Mouse (Mus musculus) right cerebral cortex, postnatal 14 days (tissue): ENCODE results near the gene Ltk.

Experiments used
- DNase-seq: peaks from one replicate; pipeline ENCODE4 v3.0.0; 2022

Gene Ltk

DNA sequence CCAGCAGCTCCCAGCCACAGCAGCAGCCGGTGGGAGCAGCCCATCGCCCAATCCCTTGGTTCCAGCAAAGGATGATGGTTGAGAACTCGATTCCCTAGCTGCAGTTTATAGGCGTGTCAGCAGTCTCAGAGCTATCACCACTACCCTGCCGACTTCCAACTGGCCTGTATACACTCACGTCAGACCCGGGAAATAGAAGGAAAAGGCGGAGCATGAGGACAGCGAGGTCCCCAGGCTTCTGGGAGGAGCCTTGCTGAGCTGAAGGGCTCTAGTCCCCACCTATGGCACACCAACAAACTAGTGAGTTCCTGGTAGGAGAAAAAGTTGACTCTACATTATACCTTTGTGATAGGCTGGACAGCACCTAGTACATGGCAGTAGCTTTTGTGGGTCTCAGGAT, at the start of gene Ltk:
TSS of gene Ltk (minus strand) at position 181 of the 400 bp plus-strand sequence.
- DNase-seq, result no peak

GRCm38 (mm10) chr2:119808881-119809280, 48.6 kb upstream of the Ltk start:
- DNase-seq, result no peak

- DNase-seq, result no peak
These were observed 48.2 kb upstream of the Ltk start for GRCm38 (mm10) chr2:119808438-119808837.

DNA sequence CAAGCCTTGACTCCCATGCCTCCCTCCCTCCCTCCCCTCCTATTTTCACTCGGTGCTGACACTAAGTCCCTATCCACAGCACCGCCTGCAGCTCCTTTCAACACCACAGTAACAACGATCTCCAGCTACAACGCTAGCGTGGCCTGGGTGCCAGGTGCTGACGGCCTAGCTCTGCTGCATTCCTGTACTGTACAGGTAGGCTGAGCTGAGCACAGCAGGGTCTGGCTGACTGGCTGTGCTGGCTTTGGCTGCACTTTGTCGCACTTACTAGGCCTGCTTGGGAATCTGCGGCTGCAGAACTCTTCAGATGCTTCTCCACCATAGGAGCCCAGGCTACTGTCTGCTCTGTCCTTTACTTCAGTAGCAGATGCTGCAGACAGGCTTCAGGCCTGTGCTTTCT, 45.3 kb upstream of the Ltk start:
- no peak for DNase-seq

- DNase-seq, result no peak
These were observed 44.5 kb upstream of the Ltk start for GRCm38 (mm10) chr2:119804776-119805175.

DNA sequence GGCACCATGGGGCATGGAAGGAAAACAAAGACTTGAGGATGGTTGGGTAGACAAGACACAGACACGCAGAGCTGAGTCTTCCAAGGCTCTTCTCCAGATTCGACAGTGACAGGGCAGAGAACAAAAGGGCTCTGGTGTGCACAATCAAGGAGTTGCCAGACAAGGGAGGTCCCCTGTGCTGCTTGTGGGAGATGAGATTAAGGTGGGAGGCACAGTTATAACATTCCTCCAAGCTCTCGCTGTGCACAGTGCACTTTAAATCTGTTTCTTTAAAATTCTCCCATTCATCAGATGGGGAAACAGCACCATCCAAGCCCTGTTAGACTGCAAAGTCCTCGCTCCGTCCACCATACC, 44.0 kb upstream of the Ltk start:
- no peak for DNase-seq

DNA sequence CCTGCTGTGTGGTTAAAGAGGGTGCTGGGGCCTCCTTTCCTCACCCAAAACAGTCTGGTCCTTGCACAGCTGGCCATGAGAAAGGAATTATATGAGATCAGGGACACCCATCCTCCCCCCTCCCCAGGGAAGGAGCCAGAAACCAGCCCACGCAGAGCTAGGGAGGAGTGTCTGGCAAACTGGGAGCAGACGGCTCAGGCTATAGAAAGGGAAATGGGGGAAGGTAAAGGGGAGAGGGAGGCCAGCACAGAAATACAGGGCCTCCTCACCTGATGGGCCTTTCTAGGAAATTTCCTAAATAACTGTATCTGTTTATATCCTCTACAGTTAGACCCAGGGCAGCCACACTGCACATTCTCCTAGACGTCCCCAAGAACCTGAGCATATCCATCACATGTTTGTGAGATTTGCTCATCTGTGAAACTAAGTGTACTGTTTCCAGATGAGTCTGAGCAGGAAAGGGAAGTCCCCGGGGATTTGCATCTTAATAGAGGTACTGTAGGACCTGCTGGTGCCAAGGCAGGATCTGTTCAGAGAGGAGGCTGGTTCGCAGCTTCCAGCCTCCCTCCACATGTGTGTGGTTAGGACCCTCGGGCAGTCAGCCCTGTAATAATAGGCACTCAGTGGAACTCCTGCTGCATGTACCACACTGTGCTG, 43.5 kb upstream of the Ltk start:
- DNase-seq, result peak; percentile 49

DNA sequence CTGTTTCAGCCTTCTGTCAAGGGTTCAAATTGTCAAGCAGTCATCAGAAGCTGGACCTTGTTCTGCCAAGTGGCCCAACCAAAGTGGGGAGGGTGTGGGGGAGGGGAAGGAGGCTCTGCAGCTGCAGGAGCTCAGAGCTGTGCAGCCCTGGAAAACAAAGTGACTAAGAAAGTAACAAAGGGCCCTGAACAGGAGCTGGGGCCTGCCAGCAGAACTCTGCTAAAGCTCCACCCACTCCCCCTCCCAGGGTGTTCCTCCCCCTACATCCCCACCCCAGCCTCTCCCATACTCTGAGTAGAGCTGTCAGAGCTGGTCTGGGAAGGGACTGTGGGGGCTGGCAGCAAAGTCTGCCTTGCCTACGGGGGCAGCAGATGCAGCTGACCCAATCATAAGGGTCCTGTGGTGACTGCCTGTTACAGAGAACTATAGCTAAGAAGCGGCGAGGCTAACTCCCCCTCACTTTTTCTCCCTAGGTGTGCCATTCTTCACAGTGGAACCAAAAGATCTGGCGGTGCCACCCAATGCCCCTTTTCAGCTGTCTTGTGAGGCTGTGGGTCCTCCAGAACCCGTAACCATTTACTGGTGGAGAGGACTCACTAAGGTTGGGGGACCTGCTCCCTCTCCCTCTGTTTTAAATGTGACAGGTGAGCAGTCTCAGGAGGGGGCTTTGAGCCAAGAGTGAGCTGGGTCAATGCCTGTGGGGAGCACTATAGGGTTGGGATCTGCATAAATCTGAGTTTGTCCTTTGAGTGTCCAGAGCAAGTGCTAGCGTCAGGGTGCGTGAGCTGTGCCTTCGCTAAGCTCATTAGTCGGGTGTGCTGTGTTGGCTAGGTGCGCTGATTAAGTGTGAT, 42.8 kb upstream of the Ltk start:
- no peak for DNase-seq

- peak; percentile 51 for DNase-seq
These were observed 40.9 kb upstream of the Ltk start for GRCm38 (mm10) chr2:119800876-119801846.

DNA sequence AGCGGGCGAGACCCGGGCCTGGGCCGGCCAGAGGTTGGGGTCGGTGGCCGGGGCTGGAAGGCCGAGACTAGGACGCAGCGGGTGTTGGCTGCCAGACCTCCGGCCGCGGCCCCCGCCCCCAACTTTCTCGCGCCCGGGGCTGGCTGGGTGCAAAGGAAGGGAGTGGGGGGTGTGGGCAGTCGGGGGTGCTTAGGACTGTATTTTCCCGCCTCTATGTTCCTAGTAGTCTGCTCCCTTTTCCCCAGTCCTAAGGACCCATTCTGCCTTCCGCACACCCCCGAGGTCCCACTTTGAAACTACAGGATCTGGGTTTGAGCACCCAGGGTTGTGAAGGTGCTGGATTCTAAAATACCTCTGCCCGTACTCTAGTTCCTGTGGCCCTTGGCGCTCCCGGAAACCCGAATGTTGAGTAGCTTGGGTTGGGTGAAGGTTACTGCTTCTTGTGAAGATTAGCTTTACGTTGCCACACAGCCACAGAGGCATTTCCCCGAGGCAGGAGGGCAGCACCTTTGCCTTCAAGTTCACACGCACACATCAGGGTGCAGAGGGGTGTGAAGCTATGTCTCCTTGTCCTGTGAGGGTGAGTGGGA, 39.8 kb upstream of the Ltk start:
- no peak for DNase-seq

DNA sequence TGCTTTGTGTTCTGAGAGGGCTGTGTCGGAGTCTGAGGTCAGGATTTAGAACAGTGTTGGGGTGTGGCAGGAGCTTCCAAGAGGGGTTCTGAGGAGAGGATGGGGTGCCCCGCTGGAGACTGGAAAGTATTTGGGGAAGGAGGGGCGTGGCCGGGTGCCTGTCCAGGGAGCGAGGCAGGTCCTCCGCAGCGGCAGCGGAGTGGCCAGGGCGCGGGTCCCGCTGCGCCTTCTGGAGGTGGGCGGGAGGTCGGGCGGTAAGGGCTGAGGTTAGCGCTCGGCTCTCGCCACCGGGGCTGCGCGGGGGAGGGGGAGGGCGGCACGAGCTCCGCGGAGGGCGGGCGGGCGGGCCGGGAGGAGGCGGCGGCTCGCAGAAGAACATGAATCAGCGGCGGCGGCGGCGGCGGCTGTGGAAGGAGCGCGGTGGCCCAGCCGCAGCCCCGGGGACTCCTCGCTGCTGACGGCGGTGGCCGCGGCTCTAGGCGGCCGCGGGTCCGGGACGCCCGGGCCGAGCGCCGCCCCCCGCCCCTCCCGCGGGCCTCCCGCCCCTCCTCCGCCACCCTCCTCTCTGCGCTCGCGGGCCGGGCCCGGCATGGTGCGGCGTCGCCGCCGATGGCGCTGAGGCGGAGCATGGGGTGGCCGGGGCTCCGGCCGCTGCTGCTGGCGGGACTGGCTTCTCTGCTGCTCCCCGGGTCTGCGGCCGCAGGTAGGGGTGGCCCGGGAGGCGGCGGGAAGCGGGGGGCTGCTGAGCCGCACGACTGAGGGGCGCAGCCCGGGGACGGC, 39.1 kb upstream of the Ltk start:
- peak; percentile 52 for DNase-seq

GRCm38 (mm10) chr2:119798246-119798927, 38.2 kb upstream of the Ltk start:
- DNase-seq, result peak; percentile 66

DNA sequence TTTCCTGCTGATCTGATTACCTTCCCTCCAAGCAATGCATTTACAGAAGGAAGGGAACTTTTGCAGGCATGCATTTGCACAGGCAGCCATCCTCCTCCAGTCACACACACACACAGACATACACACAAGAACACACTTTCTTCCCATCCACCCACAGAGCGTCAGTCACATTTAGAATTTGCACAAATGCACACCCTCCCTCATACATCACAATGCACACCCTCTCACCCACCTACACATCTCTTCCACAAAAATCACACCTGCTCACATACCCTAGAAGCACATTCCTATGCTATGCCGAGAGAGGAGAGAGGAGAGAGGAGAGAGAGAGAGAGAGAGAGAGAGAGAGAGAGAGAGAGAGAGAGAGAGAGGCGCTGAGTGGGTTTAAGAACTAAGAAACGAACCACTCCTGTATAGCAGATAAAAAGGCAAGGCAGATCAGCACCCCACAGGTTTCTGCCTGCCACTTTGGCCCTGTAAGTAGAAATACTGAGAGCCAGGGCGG, 37.1 kb upstream of the Ltk start, which contains the start of gene Tyro3:
TSS of gene Tyro3 (plus strand) at position 455 of the 505 bp plus-strand sequence.
- DNase-seq, result no peak

GRCm38 (mm10) chr2:119789996-119790395, 29.8 kb upstream of the Ltk start:
- DNase-seq, result no peak

- peak; percentile 88 for DNase-seq
These were observed 27.1 kb upstream of the Ltk start, which contains the start of gene Rpap1 for GRCm38 (mm10) chr2:119787206-119787883. TSS of gene Rpap1 (minus strand) at chr2:119787537.

DNA sequence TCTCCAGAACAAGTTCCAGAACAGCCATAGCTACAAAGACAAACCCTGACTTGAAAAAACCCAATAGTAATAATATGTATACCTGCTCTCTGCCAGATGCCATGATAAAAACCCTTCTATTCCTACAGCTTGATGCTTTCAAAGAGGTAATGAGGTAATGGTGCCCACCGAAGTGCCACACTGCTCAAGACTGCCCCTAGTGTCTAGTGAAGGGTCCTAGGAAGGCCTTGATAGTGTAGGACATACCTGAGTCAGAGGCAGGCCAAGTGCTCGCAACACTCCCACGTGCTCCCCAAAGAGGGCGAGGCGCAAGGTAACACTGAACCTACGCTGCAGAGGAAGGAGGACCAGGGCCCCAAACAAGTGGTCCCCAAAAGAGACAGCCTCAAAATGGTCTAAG, 7.0 kb upstream of the Ltk start:
- no peak for DNase-seq

DNA sequence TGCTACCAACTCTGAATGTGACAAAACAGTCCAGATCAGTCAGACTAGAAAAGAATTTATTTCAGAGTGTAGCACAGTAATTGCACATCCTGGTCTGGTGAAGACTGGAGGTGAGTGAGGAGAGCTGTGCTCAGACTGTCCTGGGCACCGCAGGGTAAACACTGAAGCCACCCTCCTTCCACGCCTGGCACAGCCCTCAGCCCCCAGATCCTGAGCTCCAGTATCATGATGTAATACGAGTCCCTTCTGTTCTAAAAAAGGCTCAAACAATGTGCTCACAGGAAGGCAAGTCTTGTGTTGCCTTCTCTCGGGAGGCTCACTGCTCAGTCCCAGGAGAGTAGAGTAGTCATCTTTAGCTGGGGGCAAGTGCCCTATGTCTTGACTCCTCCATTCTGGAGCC, 3.7 kb upstream of the Ltk start:
- DNase-seq, result no peak

- no peak for DNase-seq
These were observed 2.0 kb upstream of the Ltk start for GRCm38 (mm10) chr2:119762276-119762675.

GRCm38 (mm10) chr2:119758844-119759835, 1.1 kb downstream of the Ltk start:
- no peak for DNase-seq
